Mouse (Mus musculus): ENCODE measurements at regions not wholly inside any gene's neighbourhood (a gene's known extent, or its start where the extent isn't known, plus 50 kb on each side); places are given as distances from the start of the nearest gene placed in this dataset.

DNA sequence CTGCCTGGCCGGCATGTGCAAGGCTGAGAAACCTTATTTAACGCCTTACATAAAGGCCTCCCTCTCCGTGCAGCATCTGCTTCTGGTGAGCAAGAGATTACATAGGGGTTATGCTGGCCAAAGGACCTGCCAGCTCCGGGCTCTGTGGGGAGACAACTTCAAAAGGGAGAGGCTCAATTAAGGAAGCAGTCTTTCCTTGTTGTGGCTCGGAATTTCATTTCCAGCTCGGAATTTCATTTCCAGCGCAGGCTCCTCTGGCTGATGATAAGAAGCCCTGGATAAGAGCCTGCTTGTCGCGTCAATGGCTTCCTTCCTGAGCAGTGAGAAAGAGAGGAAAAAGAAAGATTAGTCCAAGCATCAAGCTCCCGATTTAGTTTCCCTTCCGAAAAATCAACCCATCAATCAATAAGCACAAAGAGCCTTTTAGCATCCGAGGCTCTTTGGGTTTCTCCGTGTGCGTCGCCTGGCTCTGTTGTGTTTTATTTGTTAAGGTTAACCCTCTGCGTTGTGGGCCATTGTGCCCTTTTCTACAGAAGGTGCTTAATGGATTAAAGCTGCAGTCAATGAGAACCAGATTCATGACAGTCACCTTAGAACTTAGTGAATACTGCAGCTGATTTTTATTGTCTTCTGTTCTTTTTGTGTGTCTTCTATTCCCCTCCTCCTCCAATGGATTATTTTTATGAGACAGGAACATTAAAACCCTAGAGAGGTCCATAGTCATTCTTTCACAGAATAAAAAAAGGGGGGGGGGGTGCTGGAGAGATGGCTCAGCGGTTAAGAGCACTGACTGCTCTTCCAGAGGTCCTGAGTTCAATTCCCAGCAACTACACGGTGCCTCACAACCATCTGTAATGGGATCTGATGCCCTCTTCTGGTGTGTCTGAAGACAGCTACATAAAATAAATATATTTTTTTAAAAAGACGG, 218.3 kb downstream of the Myo1b start:
- Histone ChIP-seq H3K27ac (no peak overlapping the region), H3K9me3 (no peaks in the 10 kb centered on the region), H3K27me3 (peaks cover 8% of the 10 kb centered on the region; the same call in 1 of the 2 replicates), H3K4me3 (peak overlapping the region; percentile 15; the same call in 1 of the 2 replicates), H3K9ac (0 out of 2 replicates have a peak overlapping the region, but pooled peaks have one; percentile 11), H3K36me3 (no peaks in the 10 kb centered on the region), H3K4me2 (peak overlapping the region; percentile 46), H3K4me1 (peaks cover 10% of the 10 kb centered on the region)
- whole genome bisulfite sequencing, result 9% methylated on average over 19 of the region's 19 CpGs
- no peak for ATAC-seq (ENCODE audit: insufficient number of reproducible peaks, insufficient read depth, low FRiP score, low TSS enrichment, low read depth)

- H3K4me3 ChIP-seq, result no peak overlapping the region
- peaks cover 8% of the 10 kb centered on the region; the same call in 1 of the 2 replicates for H3K27me3 ChIP-seq
- 70% methylated on average over 2 of the region's 2 CpGs for WGBS
- peaks cover 10% of the 10 kb centered on the region for H3K4me1 ChIP-seq
- no peak for ATAC-seq (ENCODE audit: insufficient number of reproducible peaks, insufficient read depth, low FRiP score, low TSS enrichment, low read depth)
- H3K4me2 ChIP-seq, result no peak overlapping the region
- H3K9me3 ChIP-seq, result no peaks in the 10 kb centered on the region
- no peak overlapping the region for H3K9ac ChIP-seq
- no peak overlapping the region for H3K27ac ChIP-seq
- H3K36me3 ChIP-seq, result no peaks in the 10 kb centered on the region
Measured at GRCm38 (mm10) chr1:51696471-51696870, 218.2 kb upstream of the Nabp1 start.

- Histone ChIP-seq H3K9ac (no peak overlapping the region), H3K36me3 (no peaks in the 10 kb centered on the region), H3K27me3 (peaks cover 5% of the 10 kb centered on the region; the same call in 1 of the 2 replicates), H3K27ac (no peak overlapping the region), H3K4me1 (no peaks in the 10 kb centered on the region), H3K4me3 (no peak overlapping the region), H3K4me2 (no peak overlapping the region), H3K9me3 (no peaks in the 10 kb centered on the region)
- ATAC-seq (ENCODE audit: insufficient number of reproducible peaks, insufficient read depth, low FRiP score, low TSS enrichment, low read depth), result no peak
- 92% methylated on average over 10 of the region's 10 CpGs for WGBS
Measured at GRCm38 (mm10) chr1:51690878-51691277, 212.7 kb upstream of the Nabp1 start.

DNA sequence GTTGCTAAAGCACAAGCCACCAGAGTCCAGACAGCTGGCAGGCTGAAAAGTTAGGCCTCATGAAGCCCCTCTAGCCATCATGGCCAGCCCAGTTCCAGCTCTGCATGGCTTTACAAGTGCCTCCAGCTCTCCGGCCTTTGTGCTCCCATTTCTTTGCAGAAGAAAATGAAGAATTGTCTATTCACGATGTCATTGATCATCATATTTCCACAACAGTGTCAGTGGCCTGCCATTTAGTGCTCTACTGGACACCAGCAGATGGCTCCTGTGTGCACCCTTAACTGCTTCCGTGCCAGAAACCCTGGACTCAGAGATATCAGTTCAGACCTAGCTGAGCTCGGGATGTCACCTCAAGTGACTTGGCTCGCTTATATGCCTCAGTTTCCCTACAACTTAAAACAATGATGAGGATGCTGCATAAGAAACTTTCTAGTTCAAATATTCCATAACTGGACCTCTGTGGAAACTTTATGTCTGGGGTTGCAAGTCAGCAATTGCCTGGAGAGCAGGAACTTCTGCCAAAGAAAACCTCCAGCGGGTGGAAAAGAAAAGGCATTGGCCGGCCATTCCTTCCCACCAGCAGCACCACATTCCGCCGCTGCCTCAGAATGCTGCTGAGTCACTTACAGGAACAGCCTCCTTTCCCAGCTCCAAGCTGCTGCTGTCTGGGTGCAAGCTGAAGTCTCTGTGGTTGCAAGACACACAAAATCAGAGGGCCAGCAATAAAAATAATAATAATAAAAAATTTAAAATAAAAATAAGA, 211.4 kb upstream of the Nabp1 start:
- 73% methylated on average over 9 of the region's 9 CpGs for WGBS
- ATAC-seq (ENCODE audit: insufficient number of reproducible peaks, insufficient read depth, low FRiP score, low TSS enrichment, low read depth), result no peak
- Histone ChIP-seq H3K9me3 (no peaks in the 10 kb centered on the region), H3K27me3 (no peaks in the 10 kb centered on the region), H3K27ac (no peak overlapping the region), H3K4me1 (no peaks in the 10 kb centered on the region), H3K36me3 (no peaks in the 10 kb centered on the region), H3K9ac (no peak overlapping the region), H3K4me2 (no peak overlapping the region), H3K4me3 (no peak overlapping the region)

GRCm38 (mm10) chr1:51688946-51689345, 210.7 kb upstream of the Nabp1 start:
- Histone ChIP-seq H3K4me1 (no peaks in the 10 kb centered on the region), H3K27ac (no peak overlapping the region), H3K27me3 (no peaks in the 10 kb centered on the region), H3K9me3 (no peaks in the 10 kb centered on the region), H3K4me2 (no peak overlapping the region), H3K36me3 (no peaks in the 10 kb centered on the region), H3K4me3 (no peak overlapping the region), H3K9ac (no peak overlapping the region)
- 77% methylated on average over 5 of the region's 5 CpGs for WGBS
- no peak for ATAC-seq (ENCODE audit: insufficient number of reproducible peaks, insufficient read depth, low FRiP score, low TSS enrichment, low read depth)

- no peak for ATAC-seq (ENCODE audit: insufficient number of reproducible peaks, insufficient read depth, low FRiP score, low TSS enrichment, low read depth)
- H3K4me3 ChIP-seq, result no peak overlapping the region
- no peak overlapping the region for H3K9ac ChIP-seq
- H3K27me3 ChIP-seq, result no peaks in the 10 kb centered on the region
- no peaks in the 10 kb centered on the region for H3K4me1 ChIP-seq
- 49% methylated on average over 1 of the region's 1 CpGs for WGBS
- H3K9me3 ChIP-seq, result no peaks in the 10 kb centered on the region
- H3K27ac ChIP-seq, result no peak overlapping the region
- 0 out of 2 replicates have a peak overlapping the region, but pooled peaks have one; percentile 11 for H3K4me2 ChIP-seq
- no peaks in the 10 kb centered on the region for H3K36me3 ChIP-seq
Measured at GRCm38 (mm10) chr1:51688224-51688545, 210.0 kb upstream of the Nabp1 start.

DNA sequence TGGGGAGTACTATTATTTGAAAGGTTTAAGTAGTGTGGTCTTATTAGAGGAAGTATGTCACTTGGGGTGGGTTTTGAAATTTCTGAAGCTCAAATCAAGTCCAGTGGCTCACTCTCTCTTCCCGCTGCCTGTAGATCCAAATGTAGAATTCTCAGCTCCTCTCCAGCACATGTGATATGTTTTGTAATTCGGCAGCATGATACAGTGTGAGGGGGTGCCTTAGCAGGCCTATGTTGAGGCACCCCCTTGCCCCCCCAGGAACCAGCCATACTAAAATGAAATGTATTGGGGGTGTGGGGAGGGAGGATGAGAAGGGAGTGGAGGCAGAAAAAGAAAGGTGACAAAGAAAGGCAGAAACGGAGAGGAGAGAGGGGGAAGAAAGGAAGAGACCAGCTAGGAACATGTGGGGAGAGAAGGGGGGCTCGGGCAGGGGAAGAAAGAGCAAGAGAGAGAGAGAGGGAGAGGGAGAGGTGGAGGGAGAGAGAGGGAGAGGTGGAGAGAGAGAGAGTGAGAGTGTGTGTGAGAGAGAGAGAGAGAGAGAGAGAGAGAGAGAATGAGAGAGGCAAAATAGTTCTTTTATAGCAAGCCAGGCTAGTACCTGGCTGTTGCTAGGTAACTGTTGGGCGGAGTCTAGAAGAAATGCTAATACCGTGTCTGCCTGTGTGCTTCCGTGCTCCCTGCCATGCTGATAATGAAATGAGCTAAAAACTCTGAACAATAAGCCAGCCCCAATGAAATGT, 209.4 kb upstream of the Nabp1 start:
- H3K4me1 ChIP-seq, result no peaks in the 10 kb centered on the region
- no peak overlapping the region; the same call in 1 of the 2 replicates for H3K9ac ChIP-seq
- H3K4me2 ChIP-seq, result 0 out of 2 replicates have a peak overlapping the region, but pooled peaks have one; percentile 11
- no peaks in the 10 kb centered on the region for H3K36me3 ChIP-seq
- no peak overlapping the region for H3K4me3 ChIP-seq
- 32% methylated on average over 7 of the region's 7 CpGs for WGBS
- ATAC-seq (ENCODE audit: insufficient number of reproducible peaks, insufficient read depth, low FRiP score, low TSS enrichment, low read depth), result no peak
- no peaks in the 10 kb centered on the region for H3K27me3 ChIP-seq
- H3K27ac ChIP-seq, result no peak overlapping the region
- H3K9me3 ChIP-seq, result no peaks in the 10 kb centered on the region; the same call in 1 of the 2 replicates

DNA sequence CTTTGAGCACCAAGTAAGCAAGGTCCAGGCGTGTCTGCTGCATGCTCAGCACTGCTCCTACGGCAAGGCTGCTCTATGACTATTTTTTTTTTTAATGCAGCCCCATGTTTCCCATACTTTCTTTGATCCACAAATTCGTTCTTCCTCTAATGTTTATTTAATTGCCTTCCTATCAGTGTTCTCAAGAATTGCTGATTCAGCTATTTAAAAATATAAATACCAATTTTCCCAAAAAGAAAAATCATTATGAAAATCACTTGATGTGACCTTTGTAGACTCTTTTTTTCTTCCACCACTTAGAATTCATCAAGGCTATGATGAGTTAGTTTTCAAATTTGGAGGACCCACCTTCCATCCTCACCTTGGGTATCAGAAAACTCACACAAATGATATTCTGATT, 208.5 kb upstream of the Nabp1 start:
- Histone ChIP-seq H3K9ac (no peak overlapping the region), H3K4me2 (no peak overlapping the region), H3K27me3 (no peaks in the 10 kb centered on the region), H3K4me3 (no peak overlapping the region), H3K27ac (no peak overlapping the region), H3K9me3 (no peaks in the 10 kb centered on the region; the same call in 1 of the 2 replicates), H3K4me1 (no peaks in the 10 kb centered on the region), H3K36me3 (no peaks in the 10 kb centered on the region)
- WGBS, result 83% methylated on average over 3 of the region's 3 CpGs
- no peak for ATAC-seq (ENCODE audit: insufficient number of reproducible peaks, insufficient read depth, low FRiP score, low TSS enrichment, low read depth)

GRCm38 (mm10) chr1:51682273-51682672, 204.0 kb upstream of the Nabp1 start:
- no peak overlapping the region for H3K9ac ChIP-seq
- WGBS, result 84% methylated on average over 5 of the region's 5 CpGs
- no peaks in the 10 kb centered on the region; the same call in 1 of the 2 replicates for H3K9me3 ChIP-seq
- no peak for ATAC-seq (ENCODE audit: insufficient number of reproducible peaks, insufficient read depth, low FRiP score, low TSS enrichment, low read depth)
- H3K4me1 ChIP-seq, result 0 out of 2 replicates have a peak, but pooled peaks cover 5% of the 10 kb centered on the region
- no peaks in the 10 kb centered on the region for H3K27me3 ChIP-seq
- H3K4me2 ChIP-seq, result no peak overlapping the region
- H3K4me3 ChIP-seq, result no peak overlapping the region
- H3K27ac ChIP-seq, result no peak overlapping the region
- H3K36me3 ChIP-seq, result no peaks in the 10 kb centered on the region

DNA sequence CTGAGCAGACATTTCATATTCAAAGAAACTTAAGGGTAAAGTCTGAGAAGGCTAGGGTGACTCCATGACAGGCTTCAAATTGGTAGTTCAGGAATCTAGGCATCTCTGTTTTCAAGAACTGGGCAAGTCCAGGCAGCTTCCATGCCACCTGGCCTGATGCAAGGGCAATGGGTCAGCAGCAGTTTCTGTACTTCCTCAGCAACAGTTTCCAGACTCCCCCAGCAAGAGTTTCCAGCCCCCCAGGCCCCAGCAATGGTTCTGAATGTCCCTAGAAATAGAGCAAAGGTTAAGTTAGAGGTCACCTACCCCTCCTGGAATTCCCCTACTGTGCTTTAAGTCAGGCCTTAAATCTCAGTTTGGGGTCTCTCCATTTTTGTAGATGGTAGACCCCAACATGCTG, 203.6 kb upstream of the Nabp1 start:
- H3K4me3 ChIP-seq, result no peak overlapping the region
- no peaks in the 10 kb centered on the region; the same call in 1 of the 2 replicates for H3K9me3 ChIP-seq
- no peaks in the 10 kb centered on the region for H3K27me3 ChIP-seq
- H3K9ac ChIP-seq, result no peak overlapping the region
- no peaks in the 10 kb centered on the region for H3K36me3 ChIP-seq
- no peak for ATAC-seq (ENCODE audit: insufficient number of reproducible peaks, insufficient read depth, low FRiP score, low TSS enrichment, low read depth)
- 0 out of 2 replicates have a peak, but pooled peaks cover 5% of the 10 kb centered on the region for H3K4me1 ChIP-seq
- no peak overlapping the region for H3K4me2 ChIP-seq
- no peak overlapping the region for H3K27ac ChIP-seq

GRCm38 (mm10) chr1:51680725-51681124, 202.5 kb upstream of the Nabp1 start:
- H3K4me1 ChIP-seq, result 0 out of 2 replicates have a peak, but pooled peaks cover 5% of the 10 kb centered on the region
- no peaks in the 10 kb centered on the region; the same call in 1 of the 2 replicates for H3K9me3 ChIP-seq
- no peaks in the 10 kb centered on the region for H3K36me3 ChIP-seq
- no peak for ATAC-seq (ENCODE audit: insufficient number of reproducible peaks, insufficient read depth, low FRiP score, low TSS enrichment, low read depth)
- H3K4me3 ChIP-seq, result no peak overlapping the region
- H3K27ac ChIP-seq, result no peak overlapping the region
- H3K4me2 ChIP-seq, result no peak overlapping the region
- no peaks in the 10 kb centered on the region for H3K27me3 ChIP-seq
- WGBS, result 70% methylated on average over 6 of the region's 6 CpGs
- no peak overlapping the region for H3K9ac ChIP-seq

All from embryonic facial prominence, embryonic 13.5 days (tissue).